Mouse (Mus musculus): Measurements from ENCODE around the gene Rflna. TPM values are rescaled to one million over a fixed set of nuclear protein-coding genes. Genes with fewer than 3 reads are reported as not detected.

The Rflna gene
- polyA plus RNA-seq, 1 experiment from 2014 or later: 6.3 TPM

DNA sequence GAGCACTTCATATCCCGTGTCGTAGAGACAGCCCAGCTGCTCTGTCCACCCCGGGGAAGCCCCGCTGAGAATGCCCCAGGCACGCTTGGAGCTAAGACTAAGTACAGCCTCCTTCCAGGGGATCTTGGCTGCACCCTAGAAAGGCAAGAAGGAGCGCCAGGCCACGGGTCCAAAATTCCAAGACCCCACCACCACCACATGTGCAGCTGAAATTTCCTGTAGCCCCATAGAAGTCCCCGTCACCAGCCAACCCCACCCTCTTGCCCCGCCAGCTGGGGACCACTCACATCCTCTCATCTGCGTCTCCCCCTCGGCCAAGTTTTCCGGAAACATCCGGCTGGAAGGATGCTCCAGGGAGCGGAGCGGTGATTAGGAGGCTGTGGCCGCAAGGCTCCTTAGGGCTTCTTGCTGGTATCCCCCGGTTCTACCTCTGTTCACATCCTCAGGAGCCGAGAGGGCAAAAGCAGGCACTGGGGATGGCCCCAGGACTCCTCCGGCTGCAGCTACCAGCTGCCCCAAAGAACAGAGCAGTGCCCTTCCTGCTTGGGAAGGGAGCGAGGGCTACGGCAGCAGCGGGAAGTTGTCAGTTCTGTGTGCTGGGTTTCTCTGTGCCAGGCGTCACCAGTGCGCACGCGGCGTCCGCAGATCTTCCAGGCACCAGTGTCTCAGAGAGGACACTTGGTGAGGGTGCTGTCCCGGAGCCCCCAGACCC is 54.7 kb downstream of the Rflna start:
- no peaks in the 10 kb centered on the region; the same call in 1 of the 2 replicates for H3K27me3 ChIP-seq (replicated peaks)
- peaks cover 69% of the 10 kb centered on the region for H3K4me1 ChIP-seq
- 9% methylated on average over 29 of the region's 29 CpGs for WGBS
- H3K9me3 ChIP-seq: no peaks in the 10 kb centered on the region
- H3K36me3 ChIP-seq: peaks cover 28% of the 10 kb centered on the region
- peak overlapping the region; percentile 12 for H3K4me3 ChIP-seq
- 0 out of 2 replicates have a peak, but pooled peaks have one; percentile 12 for ATAC-seq (ENCODE audit: low FRiP score, low read depth)
- H3K9ac ChIP-seq: peak overlapping the region; percentile 44; the same call in 1 of the 2 replicates
- peak overlapping the region; percentile 50 for H3K27ac ChIP-seq
- H3K4me2 ChIP-seq (replicated peaks): peak overlapping the region; percentile 61

DNA sequence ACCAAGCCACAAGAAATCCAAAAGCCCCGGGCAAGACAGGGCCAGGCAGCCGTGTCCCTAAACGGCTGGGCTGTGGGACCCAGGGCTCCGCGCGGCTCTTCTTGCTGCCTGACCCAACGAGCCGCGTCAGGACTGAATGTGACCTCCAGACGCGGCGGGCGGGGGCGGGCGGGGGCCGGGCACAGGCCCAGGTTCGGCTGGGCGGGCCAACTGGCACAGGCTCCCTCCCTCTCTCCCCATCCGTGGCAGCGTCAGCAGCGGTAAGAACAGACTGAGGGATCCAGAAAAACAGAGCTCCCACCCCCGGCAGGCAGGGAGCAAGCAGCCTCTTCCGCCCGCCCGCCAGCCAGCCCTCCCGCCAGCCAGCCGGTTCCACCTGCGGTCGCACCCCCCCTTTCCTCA is 55.2 kb downstream of the Rflna start:
- Histone ChIP-seq H3K9me3 (no peaks in the 10 kb centered on the region), H3K4me3 (peak overlapping the region; percentile 12), H3K4me2 (replicated peaks) (peak overlapping the region; percentile 61), H3K27me3 (replicated peaks) (no peaks in the 10 kb centered on the region; the same call in 1 of the 2 replicates), H3K4me1 (peaks cover 71% of the 10 kb centered on the region), H3K27ac (peak overlapping the region; percentile 50; the same call in 1 of the 2 replicates), H3K9ac (peak overlapping the region; percentile 44; the same call in 1 of the 2 replicates), H3K36me3 (peaks cover 24% of the 10 kb centered on the region)
- 3% methylated on average over 24 of the region's 29 CpGs for WGBS
- 0 out of 2 replicates have a peak, but pooled peaks have one; percentile 15 for ATAC-seq (ENCODE audit: low FRiP score, low read depth)

Other genes starting within 250 kb of the Rflna start
- gene Ccdc92, start 140.8 kb upstream of the Rflna start, polyA plus RNA-seq (2016; fragmentation: Nextera tagmentation; extraction: Ambion mirVana): 36.4 and 42.2 TPM in 2 replicates
- 138 and 160 TPM in 2 replicates for gene Zfp664, start 140.5 kb upstream of the Rflna start, polyA plus RNA-seq (2016; fragmentation: Nextera tagmentation; extraction: Ambion mirVana)
- 36.0 and 36.9 TPM in 2 replicates for gene Ncor2, start 176.0 kb downstream of the Rflna start, polyA plus RNA-seq (2016; fragmentation: Nextera tagmentation; extraction: Ambion mirVana)